Mouse (Mus musculus): ENCODE measurements around the gene Smim14. TPM values are rescaled to one million over a fixed set of nuclear protein-coding genes. Genes with fewer than 3 reads are reported as not detected.

The Smim14 gene
- polyA plus RNA-seq, 1 experiment from 2014 or later = 249 TPM

- Histone ChIP-seq H3K9ac (replicated peaks; ENCODE audit: low read depth) (no peak overlapping the region), H3K4me3 (ENCODE audit: low read depth, low read length) (no peak overlapping the region), H3K4me1 (ENCODE audit: insufficient read depth, low read depth, low read length) (no peaks in the 10 kb centered on the region), H3K36me3 (ENCODE audit: insufficient read depth, low read length) (no peaks in the 10 kb centered on the region), H3K9me3 (ENCODE audit: low read length) (no peaks in the 10 kb centered on the region), H3K27me3 (replicated peaks; ENCODE audit: insufficient read depth, low read length) (no peaks in the 10 kb centered on the region), H3K4me2 (replicated peaks; ENCODE audit: low read depth, low read length) (no peak overlapping the region), H3K27ac (ENCODE audit: low read length) (no peak overlapping the region)
- TF ChIP-seq EP300 (IDR thresholded peaks at IDR 0.05) = no peak
- TF ChIP-seq CTCF (IDR thresholded peaks at IDR 0.05) = no peak
- ATAC-seq (no peak), DNase-seq (ENCODE audit: low spot score) (no peak)
- WGBS = 53% methylated on average over 19 of the region's 20 CpGs
Observed at GRCm38 (mm10) chr5:65561125-65561893, 24.3 kb upstream of the Smim14 start.

- Histone ChIP-seq H3K4me2 (replicated peaks; ENCODE audit: low read depth, low read length) (no peak overlapping the region), H3K9ac (replicated peaks; ENCODE audit: low read depth) (no peak overlapping the region), H3K27me3 (replicated peaks; ENCODE audit: insufficient read depth, low read length) (no peaks in the 10 kb centered on the region), H3K4me1 (ENCODE audit: insufficient read depth, low read depth, low read length) (no peaks in the 10 kb centered on the region), H3K4me3 (ENCODE audit: low read depth, low read length) (no peak overlapping the region), H3K9me3 (ENCODE audit: low read length) (no peaks in the 10 kb centered on the region), H3K36me3 (ENCODE audit: insufficient read depth, low read length) (no peaks in the 10 kb centered on the region), H3K27ac (ENCODE audit: low read length) (no peak overlapping the region)
- no peak for ATAC-seq
- TF ChIP-seq CTCF (IDR thresholded peaks at IDR 0.05) = no peak
- TF ChIP-seq EP300 (IDR thresholded peaks at IDR 0.05) = no peak
- DNase-seq (ENCODE audit: low spot score) = no peak
Observed at GRCm38 (mm10) chr5:65557109-65557508, 20.1 kb upstream of the Smim14 start.

GRCm38 (mm10) chr5:65549677-65550076, 12.7 kb upstream of the Smim14 start:
- Histone ChIP-seq H3K27ac (ENCODE audit: low read length) (no peak overlapping the region), H3K36me3 (ENCODE audit: insufficient read depth, low read length) (no peaks in the 10 kb centered on the region), H3K9ac (replicated peaks; ENCODE audit: low read depth) (no peak overlapping the region), H3K27me3 (replicated peaks; ENCODE audit: insufficient read depth, low read length) (no peaks in the 10 kb centered on the region), H3K4me1 (ENCODE audit: insufficient read depth, low read depth, low read length) (no peaks in the 10 kb centered on the region), H3K4me3 (ENCODE audit: low read depth, low read length) (no peak overlapping the region), H3K9me3 (ENCODE audit: low read length) (no peaks in the 10 kb centered on the region), H3K4me2 (replicated peaks; ENCODE audit: low read depth, low read length) (no peak overlapping the region)
- DNase-seq (ENCODE audit: low spot score) (peak; percentile 58), ATAC-seq (peak; percentile 69)
- TF ChIP-seq EP300 (IDR thresholded peaks at IDR 0.05) (no peak; the same call in 1 of the 2 replicates), CTCF (IDR thresholded peaks at IDR 0.05) (no peak)
- 75% methylated on average over 1 of the region's 1 CpGs for WGBS

DNA sequence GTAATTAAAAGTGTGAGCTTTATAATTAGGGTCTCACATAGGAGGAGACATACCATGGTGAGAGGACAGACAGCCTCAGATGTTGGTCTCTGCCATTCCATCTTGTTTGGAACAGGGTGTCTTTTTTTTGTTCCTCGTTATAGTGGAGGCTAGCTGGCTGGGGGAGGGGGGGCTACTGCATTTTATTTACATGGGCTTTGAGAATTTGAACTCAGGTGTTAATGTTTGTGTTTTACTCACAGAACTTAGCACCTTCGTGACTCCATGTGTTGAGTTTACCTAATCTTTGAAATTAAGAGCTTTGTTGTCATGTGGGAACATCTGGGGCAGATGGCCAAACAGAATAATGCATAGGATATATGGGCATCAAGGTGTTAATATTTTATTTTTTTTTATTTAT, 7.6 kb upstream of the Smim14 start:
- Histone ChIP-seq H3K4me3 (ENCODE audit: low read depth, low read length) (no peak overlapping the region), H3K36me3 (ENCODE audit: insufficient read depth, low read length) (no peaks in the 10 kb centered on the region), H3K27ac (ENCODE audit: low read length) (no peak overlapping the region), H3K9ac (replicated peaks; ENCODE audit: low read depth) (no peak overlapping the region), H3K4me1 (ENCODE audit: insufficient read depth, low read depth, low read length) (no peaks in the 10 kb centered on the region), H3K4me2 (replicated peaks; ENCODE audit: low read depth, low read length) (no peak overlapping the region), H3K27me3 (replicated peaks; ENCODE audit: insufficient read depth, low read length) (no peaks in the 10 kb centered on the region), H3K9me3 (ENCODE audit: low read length) (no peaks in the 10 kb centered on the region)
- ATAC-seq (no peak), DNase-seq (ENCODE audit: low spot score) (no peak)
- no peak for TF ChIP-seq EP300 (IDR thresholded peaks at IDR 0.05)
- no peak for TF ChIP-seq CTCF (IDR thresholded peaks at IDR 0.05)
- 86% methylated on average over 2 of the region's 2 CpGs for WGBS

DNA sequence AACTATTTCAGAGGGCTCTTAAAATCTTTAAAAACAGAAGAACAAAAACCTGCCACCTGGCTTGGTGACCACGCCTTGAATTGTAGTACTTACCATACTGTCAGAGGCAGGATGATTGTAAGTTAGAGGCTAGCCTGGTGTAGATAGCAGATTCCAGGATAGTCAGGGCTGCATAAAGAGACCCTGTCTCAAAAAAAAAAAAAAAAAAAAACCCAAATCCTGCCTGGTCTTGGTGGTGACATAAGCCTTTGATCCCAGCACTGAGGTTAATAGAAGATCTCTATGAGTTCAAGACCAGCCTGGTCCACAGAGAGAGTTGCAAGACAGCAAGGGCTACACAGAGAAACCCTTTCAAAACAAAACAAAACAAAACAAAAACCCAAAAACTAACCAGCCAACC, 6.5 kb upstream of the Smim14 start:
- Histone ChIP-seq H3K27me3 (replicated peaks; ENCODE audit: insufficient read depth, low read length) (no peaks in the 10 kb centered on the region), H3K4me1 (ENCODE audit: insufficient read depth, low read depth, low read length) (peaks cover 3% of the 10 kb centered on the region; the same call in 1 of the 2 replicates), H3K4me2 (replicated peaks; ENCODE audit: low read depth, low read length) (no peak overlapping the region), H3K4me3 (ENCODE audit: low read depth, low read length) (no peak overlapping the region), H3K9ac (replicated peaks; ENCODE audit: low read depth) (no peak overlapping the region), H3K9me3 (ENCODE audit: low read length) (no peaks in the 10 kb centered on the region), H3K27ac (ENCODE audit: low read length) (no peak overlapping the region), H3K36me3 (ENCODE audit: insufficient read depth, low read length) (no peaks in the 10 kb centered on the region)
- ATAC-seq (no peak), DNase-seq (ENCODE audit: low spot score) (no peak)
- 77% methylated on average over 1 of the region's 1 CpGs for WGBS
- TF ChIP-seq EP300 (IDR thresholded peaks at IDR 0.05) (no peak), CTCF (IDR thresholded peaks at IDR 0.05) (no peak)

- TF ChIP-seq CTCF (IDR thresholded peaks at IDR 0.05) (no peak), EP300 (IDR thresholded peaks at IDR 0.05) (no peak)
- H3K27ac ChIP-seq (ENCODE audit: low read length) = no peak overlapping the region
- H3K27me3 ChIP-seq (replicated peaks; ENCODE audit: insufficient read depth, low read length) = no peaks in the 10 kb centered on the region
- no peak overlapping the region for H3K4me3 ChIP-seq (ENCODE audit: low read depth, low read length)
- H3K36me3 ChIP-seq (ENCODE audit: insufficient read depth, low read length) = no peaks in the 10 kb centered on the region
- DNase-seq (ENCODE audit: low spot score) = no peak
- 71% methylated on average over 3 of the region's 3 CpGs for WGBS
- no peaks in the 10 kb centered on the region for H3K9me3 ChIP-seq (ENCODE audit: low read length)
- no peak overlapping the region for H3K4me2 ChIP-seq (replicated peaks; ENCODE audit: low read depth, low read length)
- no peak overlapping the region for H3K9ac ChIP-seq (replicated peaks; ENCODE audit: low read depth)
- no peak for ATAC-seq
- peaks cover 3% of the 10 kb centered on the region; the same call in 1 of the 2 replicates for H3K4me1 ChIP-seq (ENCODE audit: insufficient read depth, low read depth, low read length)
Observed at GRCm38 (mm10) chr5:65541889-65542288, 4.9 kb upstream of the Smim14 start.
